Mouse (Mus musculus): Measurements from ENCODE around the gene Dhx32. TPM values are rescaled to one million over a fixed set of nuclear protein-coding genes. Genes with fewer than 3 reads are reported as not detected.

The Dhx32 gene
- polyA plus RNA-seq, 1 experiment, result 27.8 TPM

- no peaks in the 10 kb centered on the region for H3K36me3 ChIP-seq (ENCODE audit: control insufficient read depth, insufficient read depth, low read length, poor library complexity, severe bottlenecking)
- no peak overlapping the region for H3K4me3 ChIP-seq (ENCODE audit: low read depth, low read length)
- no peak overlapping the region for H3K27ac ChIP-seq (ENCODE audit: insufficient read depth, low read length)
- H3K9me3 ChIP-seq (replicated peaks; ENCODE audit: control insufficient read depth, insufficient read depth, low read length, poor library complexity, severe bottlenecking), result no peaks in the 10 kb centered on the region
- H3K27me3 ChIP-seq (ENCODE audit: control insufficient read depth, insufficient read depth, low read length, poor library complexity, severe bottlenecking), result no peaks in the 10 kb centered on the region
- no peaks in the 10 kb centered on the region for H3K4me1 ChIP-seq (ENCODE audit: control insufficient read depth, insufficient read depth, low read length)
- TF ChIP-seq CTCF (IDR thresholded peaks at IDR 0.05; ENCODE audit: low read depth, low read length), result no peak
- no peak for TF ChIP-seq POLR2A (IDR thresholded peaks at IDR 0.05; ENCODE audit: insufficient read depth, low read length)
- no peak for TF ChIP-seq EP300 (IDR thresholded peaks at IDR 0.05; ENCODE audit: insufficient read depth, low read depth, low read length)
- no peak overlapping the region for H3K9ac ChIP-seq (ENCODE audit: low read depth, poor library complexity, severe bottlenecking)
Observed at GRCm38 (mm10) chr7:133812927-133813326, 30.4 kb upstream of the Dhx32 start.

- Histone ChIP-seq H3K4me3 (ENCODE audit: low read depth, low read length) (no peak overlapping the region), H3K27ac (ENCODE audit: insufficient read depth, low read length) (no peak overlapping the region), H3K36me3 (ENCODE audit: control insufficient read depth, insufficient read depth, low read length, poor library complexity, severe bottlenecking) (no peaks in the 10 kb centered on the region), H3K9ac (ENCODE audit: low read depth, poor library complexity, severe bottlenecking) (no peak overlapping the region), H3K27me3 (ENCODE audit: control insufficient read depth, insufficient read depth, low read length, poor library complexity, severe bottlenecking) (no peaks in the 10 kb centered on the region), H3K4me1 (ENCODE audit: control insufficient read depth, insufficient read depth, low read length) (no peaks in the 10 kb centered on the region), H3K9me3 (replicated peaks; ENCODE audit: control insufficient read depth, insufficient read depth, low read length, poor library complexity, severe bottlenecking) (no peaks in the 10 kb centered on the region)
- peak; percentile 96 for TF ChIP-seq CTCF (IDR thresholded peaks at IDR 0.05; ENCODE audit: low read depth, low read length)
- no peak for TF ChIP-seq EP300 (IDR thresholded peaks at IDR 0.05; ENCODE audit: insufficient read depth, low read depth, low read length)
Observed at GRCm38 (mm10) chr7:133805614-133806175, 23.2 kb upstream of the Dhx32 start.

- H3K9me3 ChIP-seq (replicated peaks; ENCODE audit: control insufficient read depth, insufficient read depth, low read length, poor library complexity, severe bottlenecking), result no peaks in the 10 kb centered on the region
- H3K4me3 ChIP-seq (ENCODE audit: low read depth, low read length), result no peak overlapping the region
- H3K9ac ChIP-seq (ENCODE audit: low read depth, poor library complexity, severe bottlenecking), result no peak overlapping the region
- H3K4me1 ChIP-seq (ENCODE audit: control insufficient read depth, insufficient read depth, low read length), result no peaks in the 10 kb centered on the region
- H3K27ac ChIP-seq (ENCODE audit: insufficient read depth, low read length), result no peak overlapping the region
- H3K36me3 ChIP-seq (ENCODE audit: control insufficient read depth, insufficient read depth, low read length, poor library complexity, severe bottlenecking), result no peaks in the 10 kb centered on the region
- no peaks in the 10 kb centered on the region for H3K27me3 ChIP-seq (ENCODE audit: control insufficient read depth, insufficient read depth, low read length, poor library complexity, severe bottlenecking)
- TF ChIP-seq CTCF (IDR thresholded peaks at IDR 0.05; ENCODE audit: low read depth, low read length) (no peak), POLR2A (IDR thresholded peaks at IDR 0.05; ENCODE audit: insufficient read depth, low read length) (no peak), EP300 (IDR thresholded peaks at IDR 0.05; ENCODE audit: insufficient read depth, low read depth, low read length) (no peak)
Observed at GRCm38 (mm10) chr7:133801823-133802222, 19.3 kb upstream of the Dhx32 start.

GRCm38 (mm10) chr7:133799928-133800327 lies 17.4 kb upstream of the Dhx32 start:
- no peaks in the 10 kb centered on the region for H3K36me3 ChIP-seq (ENCODE audit: control insufficient read depth, insufficient read depth, low read length, poor library complexity, severe bottlenecking)
- H3K4me3 ChIP-seq (ENCODE audit: low read depth, low read length), result no peak overlapping the region
- no peaks in the 10 kb centered on the region for H3K4me1 ChIP-seq (ENCODE audit: control insufficient read depth, insufficient read depth, low read length)
- no peaks in the 10 kb centered on the region for H3K27me3 ChIP-seq (ENCODE audit: control insufficient read depth, insufficient read depth, low read length, poor library complexity, severe bottlenecking)
- H3K9ac ChIP-seq (ENCODE audit: low read depth, poor library complexity, severe bottlenecking), result no peak overlapping the region
- TF ChIP-seq CTCF (IDR thresholded peaks at IDR 0.05; ENCODE audit: low read depth, low read length), result no peak
- no peak for TF ChIP-seq EP300 (IDR thresholded peaks at IDR 0.05; ENCODE audit: insufficient read depth, low read depth, low read length)
- no peak for TF ChIP-seq POLR2A (IDR thresholded peaks at IDR 0.05; ENCODE audit: insufficient read depth, low read length)
- no peak overlapping the region for H3K27ac ChIP-seq (ENCODE audit: insufficient read depth, low read length)
- no peaks in the 10 kb centered on the region for H3K9me3 ChIP-seq (replicated peaks; ENCODE audit: control insufficient read depth, insufficient read depth, low read length, poor library complexity, severe bottlenecking)

- no peak overlapping the region for H3K4me3 ChIP-seq (ENCODE audit: low read depth, low read length)
- H3K9me3 ChIP-seq (replicated peaks; ENCODE audit: control insufficient read depth, insufficient read depth, low read length, poor library complexity, severe bottlenecking), result no peaks in the 10 kb centered on the region
- no peak overlapping the region for H3K9ac ChIP-seq (ENCODE audit: low read depth, poor library complexity, severe bottlenecking)
- TF ChIP-seq EP300 (IDR thresholded peaks at IDR 0.05; ENCODE audit: insufficient read depth, low read depth, low read length) (no peak), CTCF (IDR thresholded peaks at IDR 0.05; ENCODE audit: low read depth, low read length) (no peak), POLR2A (IDR thresholded peaks at IDR 0.05; ENCODE audit: insufficient read depth, low read length) (no peak)
- no peaks in the 10 kb centered on the region for H3K27me3 ChIP-seq (ENCODE audit: control insufficient read depth, insufficient read depth, low read length, poor library complexity, severe bottlenecking)
- no peak overlapping the region for H3K27ac ChIP-seq (ENCODE audit: insufficient read depth, low read length)
- no peaks in the 10 kb centered on the region for H3K4me1 ChIP-seq (ENCODE audit: control insufficient read depth, insufficient read depth, low read length)
- H3K36me3 ChIP-seq (ENCODE audit: control insufficient read depth, insufficient read depth, low read length, poor library complexity, severe bottlenecking), result no peaks in the 10 kb centered on the region
Observed at GRCm38 (mm10) chr7:133794720-133795119, 12.2 kb upstream of the Dhx32 start.

GRCm38 (mm10) chr7:133793248-133794131 lies 11.0 kb upstream of the Dhx32 start:
- no peak for TF ChIP-seq EP300 (IDR thresholded peaks at IDR 0.05; ENCODE audit: insufficient read depth, low read depth, low read length)
- no peak for TF ChIP-seq CTCF (IDR thresholded peaks at IDR 0.05; ENCODE audit: low read depth, low read length)
- no peak for TF ChIP-seq POLR2A (IDR thresholded peaks at IDR 0.05; ENCODE audit: insufficient read depth, low read length)
- no peaks in the 10 kb centered on the region for H3K9me3 ChIP-seq (replicated peaks; ENCODE audit: control insufficient read depth, insufficient read depth, low read length, poor library complexity, severe bottlenecking)
- H3K4me3 ChIP-seq (ENCODE audit: low read depth, low read length), result no peak overlapping the region
- no peak overlapping the region for H3K27ac ChIP-seq (ENCODE audit: insufficient read depth, low read length)
- H3K9ac ChIP-seq (ENCODE audit: low read depth, poor library complexity, severe bottlenecking), result no peak overlapping the region
- no peaks in the 10 kb centered on the region for H3K4me1 ChIP-seq (ENCODE audit: control insufficient read depth, insufficient read depth, low read length)
- no peaks in the 10 kb centered on the region for H3K27me3 ChIP-seq (ENCODE audit: control insufficient read depth, insufficient read depth, low read length, poor library complexity, severe bottlenecking)
- H3K36me3 ChIP-seq (ENCODE audit: control insufficient read depth, insufficient read depth, low read length, poor library complexity, severe bottlenecking), result no peaks in the 10 kb centered on the region
